Mouse (Mus musculus): ENCODE data around the gene Kcnc3.
A peak's percentile ranks its signal among the peaks of the same experiment; 100 is the strongest.

Gene Kcnc3

DNA sequence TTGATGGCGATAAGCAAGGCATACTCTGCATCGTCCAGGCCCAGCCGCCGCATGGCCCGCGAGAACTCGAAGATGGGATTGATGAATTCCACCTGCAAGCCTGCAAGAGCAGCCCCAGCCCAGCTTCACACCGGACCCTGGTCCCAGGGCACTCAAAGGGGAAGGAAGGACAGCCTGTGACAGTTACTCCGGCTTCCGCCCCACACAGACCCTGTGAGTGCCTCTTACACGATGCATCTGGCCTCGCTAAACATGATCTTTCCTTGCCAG is 40.1 kb upstream of the Kcnc3 start:
- Histone ChIP-seq H3K36me3 (ENCODE audit: insufficient read depth, low read length) (peaks cover 55% of the 10 kb centered on the region), H3K27me3 (ENCODE audit: insufficient read depth, low read length) (no peaks in the 10 kb centered on the region), H3K4me3 (replicated peaks; ENCODE audit: low read length) (no peak overlapping the region), H3K4me1 (replicated peaks; ENCODE audit: low read depth, low read length) (peaks cover 73% of the 10 kb centered on the region), H3K9me3 (ENCODE audit: low read length) (no peaks in the 10 kb centered on the region)
- TF ChIP-seq NANOG (IDR thresholded peaks at IDR 0.05; ENCODE audit: borderline replicate concordance, low read length): no peak
- no peak for TF ChIP-seq POU5F1 (IDR thresholded peaks at IDR 0.05; ENCODE audit: borderline replicate concordance, low read length)
- no peak for TF ChIP-seq CTCF (conservative IDR thresholded peaks at IDR 0.05; ENCODE audit: low read length)

DNA sequence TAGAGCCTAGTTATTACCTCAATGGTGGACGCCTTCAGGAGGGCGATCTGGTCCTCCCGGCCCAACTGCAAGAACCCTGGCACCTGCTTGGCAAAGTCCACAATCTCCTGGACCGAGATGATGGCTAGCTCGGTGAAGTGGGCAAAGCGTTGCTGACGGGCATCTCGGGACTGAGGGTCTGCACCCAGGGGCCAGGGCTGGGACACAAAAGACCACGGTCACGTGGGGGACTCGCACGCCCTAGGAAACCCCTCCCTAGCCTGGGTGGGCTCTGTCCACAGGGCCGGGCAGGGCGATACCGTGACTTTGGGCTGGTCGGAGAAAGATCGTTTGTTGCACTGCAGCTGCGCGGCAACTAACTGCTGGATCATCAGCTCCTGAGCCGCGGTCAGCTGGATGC is 39.2 kb upstream of the Kcnc3 start:
- Histone ChIP-seq H3K9me3 (ENCODE audit: low read length) (no peaks in the 10 kb centered on the region), H3K4me3 (replicated peaks; ENCODE audit: low read length) (peak overlapping the region; percentile 74), H3K4me1 (replicated peaks; ENCODE audit: low read depth, low read length) (peaks cover 76% of the 10 kb centered on the region), H3K36me3 (ENCODE audit: insufficient read depth, low read length) (peaks cover 56% of the 10 kb centered on the region), H3K27me3 (ENCODE audit: insufficient read depth, low read length) (no peaks in the 10 kb centered on the region)
- no peak for TF ChIP-seq POU5F1 (IDR thresholded peaks at IDR 0.05; ENCODE audit: borderline replicate concordance, low read length)
- TF ChIP-seq NANOG (IDR thresholded peaks at IDR 0.05; ENCODE audit: borderline replicate concordance, low read length): no peak
- no peak for TF ChIP-seq CTCF (conservative IDR thresholded peaks at IDR 0.05; ENCODE audit: low read length)

DNA sequence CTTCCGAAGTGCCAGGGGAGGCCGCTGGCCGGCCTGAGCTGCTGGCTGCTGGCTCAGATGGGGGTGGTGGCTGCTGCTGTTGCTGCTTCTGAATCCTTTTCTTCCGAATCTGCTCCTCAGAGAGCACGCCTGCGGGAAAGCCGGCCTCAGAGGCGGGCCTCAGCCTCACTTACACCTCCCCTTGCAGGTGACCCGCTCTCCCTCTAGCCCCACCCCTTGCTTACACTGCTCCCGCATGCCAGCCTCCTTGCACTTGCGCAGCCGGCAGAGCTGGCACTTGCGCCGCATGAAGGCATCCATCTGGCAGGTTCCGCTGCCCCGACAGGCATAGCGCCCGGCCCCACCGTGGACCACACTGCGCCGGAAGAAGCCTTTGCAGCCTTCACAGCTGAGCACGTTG is 38.7 kb upstream of the Kcnc3 start:
- Histone ChIP-seq H3K4me1 (replicated peaks; ENCODE audit: low read depth, low read length) (peaks cover 76% of the 10 kb centered on the region), H3K4me3 (replicated peaks; ENCODE audit: low read length) (peak overlapping the region; percentile 74), H3K27me3 (ENCODE audit: insufficient read depth, low read length) (no peaks in the 10 kb centered on the region), H3K36me3 (ENCODE audit: insufficient read depth, low read length) (peaks cover 52% of the 10 kb centered on the region), H3K9me3 (ENCODE audit: low read length) (no peaks in the 10 kb centered on the region)
- no peak for TF ChIP-seq POU5F1 (IDR thresholded peaks at IDR 0.05; ENCODE audit: borderline replicate concordance, low read length)

- peaks cover 76% of the 10 kb centered on the region for H3K4me1 ChIP-seq (replicated peaks; ENCODE audit: low read depth, low read length)
- H3K36me3 ChIP-seq (ENCODE audit: insufficient read depth, low read length): peaks cover 47% of the 10 kb centered on the region
Measured at GRCm38 (mm10) chr7:44552141-44552908, 38.1 kb upstream of the Kcnc3 start.

GRCm38 (mm10) chr7:44553196-44553764 is 37.2 kb upstream of the Kcnc3 start:
- Histone ChIP-seq H3K4me1 (replicated peaks; ENCODE audit: low read depth, low read length) (peaks cover 77% of the 10 kb centered on the region), H3K4me3 (replicated peaks; ENCODE audit: low read length) (peak overlapping the region; percentile 100), H3K36me3 (ENCODE audit: insufficient read depth, low read length) (peaks cover 43% of the 10 kb centered on the region), H3K27me3 (ENCODE audit: insufficient read depth, low read length) (no peaks in the 10 kb centered on the region), H3K9me3 (ENCODE audit: low read length) (no peaks in the 10 kb centered on the region)
- TF ChIP-seq NANOG (IDR thresholded peaks at IDR 0.05; ENCODE audit: borderline replicate concordance, low read length): no peak

More at GRCm38 (mm10) chr7:44552141-44552908, 38.1 kb upstream of the Kcnc3 start:
- no peaks in the 10 kb centered on the region for H3K9me3 ChIP-seq (ENCODE audit: low read length)
- no peaks in the 10 kb centered on the region for H3K27me3 ChIP-seq (ENCODE audit: insufficient read depth, low read length)
- peak overlapping the region; percentile 74 for H3K4me3 ChIP-seq (replicated peaks; ENCODE audit: low read length)
- TF ChIP-seq CTCF (conservative IDR thresholded peaks at IDR 0.05; ENCODE audit: low read length) (no peak), NANOG (IDR thresholded peaks at IDR 0.05; ENCODE audit: borderline replicate concordance, low read length) (no peak), POU5F1 (IDR thresholded peaks at IDR 0.05; ENCODE audit: borderline replicate concordance, low read length) (no peak)

- H3K9me3 ChIP-seq (ENCODE audit: low read length): no peaks in the 10 kb centered on the region
- TF ChIP-seq CTCF (conservative IDR thresholded peaks at IDR 0.05; ENCODE audit: low read length) (no peak), POU5F1 (IDR thresholded peaks at IDR 0.05; ENCODE audit: borderline replicate concordance, low read length) (no peak), NANOG (IDR thresholded peaks at IDR 0.05; ENCODE audit: borderline replicate concordance, low read length) (no peak)
- H3K4me1 ChIP-seq (replicated peaks; ENCODE audit: low read depth, low read length): peaks cover 82% of the 10 kb centered on the region
- H3K36me3 ChIP-seq (ENCODE audit: insufficient read depth, low read length): peaks cover 43% of the 10 kb centered on the region
- peak within 1 kb of the TSS; percentile 100 for H3K4me3 ChIP-seq (replicated peaks; ENCODE audit: low read length)
- H3K27me3 ChIP-seq (ENCODE audit: insufficient read depth, low read length): no peaks in the 10 kb centered on the region
Measured at GRCm38 (mm10) chr7:44553826-44554225, 36.6 kb upstream of the Kcnc3 start, which contains the start of gene Nr1h2. Nr1h2 (minus strand) TSS chr7:44553951.

DNA sequence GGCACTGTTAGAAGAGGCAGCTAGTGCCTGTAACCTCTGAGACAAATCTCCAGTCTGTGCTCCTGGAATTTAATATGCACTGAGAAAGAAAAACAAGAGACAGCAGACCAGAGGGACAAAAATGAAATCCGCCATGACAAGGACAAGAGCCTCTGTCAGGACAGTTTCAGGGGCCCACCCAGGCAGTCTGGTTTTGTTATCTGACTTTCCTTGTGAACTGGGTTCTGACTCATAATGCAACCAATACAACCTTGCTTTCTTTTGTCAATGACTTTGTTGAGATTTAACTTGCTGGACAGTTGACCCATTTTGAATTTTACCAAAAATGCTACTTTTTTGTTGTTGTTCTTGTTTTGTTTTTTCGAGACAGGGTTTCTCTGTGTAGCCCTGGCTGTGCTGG is 32.8 kb upstream of the Kcnc3 start:
- no peak for TF ChIP-seq POU5F1 (IDR thresholded peaks at IDR 0.05; ENCODE audit: borderline replicate concordance, low read length)
- no peak for TF ChIP-seq CTCF (conservative IDR thresholded peaks at IDR 0.05; ENCODE audit: low read length)
- no peak for TF ChIP-seq NANOG (IDR thresholded peaks at IDR 0.05; ENCODE audit: borderline replicate concordance, low read length)
- Histone ChIP-seq H3K4me3 (replicated peaks; ENCODE audit: low read length) (0 out of 2 replicates have a peak overlapping the region, but pooled peaks have one; percentile 39), H3K36me3 (ENCODE audit: insufficient read depth, low read length) (peaks cover 9% of the 10 kb centered on the region), H3K4me1 (replicated peaks; ENCODE audit: low read depth, low read length) (peaks cover 68% of the 10 kb centered on the region), H3K27me3 (ENCODE audit: insufficient read depth, low read length) (no peaks in the 10 kb centered on the region), H3K9me3 (ENCODE audit: low read length) (no peaks in the 10 kb centered on the region)

GRCm38 (mm10) chr7:44560435-44561400 is 29.7 kb upstream of the Kcnc3 start:
- Histone ChIP-seq H3K4me3 (replicated peaks; ENCODE audit: low read length) (0 out of 2 replicates have a peak overlapping the region, but pooled peaks have one; percentile 23), H3K27me3 (ENCODE audit: insufficient read depth, low read length) (no peaks in the 10 kb centered on the region), H3K9me3 (ENCODE audit: low read length) (no peaks in the 10 kb centered on the region), H3K36me3 (ENCODE audit: insufficient read depth, low read length) (peaks cover 2% of the 10 kb centered on the region; the same call in 1 of the 2 replicates), H3K4me1 (replicated peaks; ENCODE audit: low read depth, low read length) (peaks cover 75% of the 10 kb centered on the region)
- TF ChIP-seq CTCF (conservative IDR thresholded peaks at IDR 0.05; ENCODE audit: low read length) (peak; percentile 55), NANOG (IDR thresholded peaks at IDR 0.05; ENCODE audit: borderline replicate concordance, low read length) (no peak)

All from E14TG2a.4 (cell line).